8 mouse cellular contexts compared by ENCODE assay signal in the genomic region with DNA sequence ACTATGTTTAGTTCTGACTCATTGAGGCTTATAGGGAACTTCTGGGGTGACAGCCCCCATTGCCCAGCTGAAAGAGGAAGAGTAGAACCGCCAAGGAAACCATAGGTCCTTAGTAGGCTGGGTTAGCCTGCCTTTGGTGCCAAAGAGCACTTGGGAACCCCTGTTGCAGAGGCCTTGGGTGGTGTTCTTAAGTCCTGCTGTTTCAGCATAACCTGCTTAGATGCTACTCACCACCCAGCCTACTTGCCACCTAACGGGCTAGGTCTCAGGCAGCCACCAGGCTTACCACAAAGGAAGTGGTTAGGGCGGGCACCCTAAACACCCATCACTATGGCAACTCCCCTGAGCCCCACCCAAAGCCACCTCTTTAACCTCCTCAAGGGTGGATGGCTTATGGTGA. TPM values are rescaled to one million over a fixed set of nuclear protein-coding genes. Genes with fewer than 3 reads are reported as not detected.
DNase-seq lines count a peak whose midpoint lies in the region; ATAC-seq lines count a peak whose summit lies in the region.

No protein-coding gene starts in this region.

- no peak overlapping the region for H3K27ac ChIP-seq in neural tube, embryonic 11.5 days (ENCODE audit: low read depth, low read length)
- peak overlapping the region; percentile 92; the same call in 1 of the 2 replicates for H3K27ac ChIP-seq in forebrain, embryonic 15.5 days (replicated peaks)
- no peak overlapping the region for H3K27ac ChIP-seq in limb, embryonic 13.5 days
- peak overlapping the region; percentile 86; the same call in 1 of the 2 replicates for H3K27ac ChIP-seq in midbrain, embryonic 14.5 days (replicated peaks; ENCODE audit: low read depth, low read length)

- H3K27me3 ChIP-seq in neural tube, embryonic 11.5 days (ENCODE audit: control insufficient read depth, insufficient read depth, low read length): no peaks in the 10 kb centered on the region
- no peaks in the 10 kb centered on the region for H3K27me3 ChIP-seq in forebrain, embryonic 15.5 days
- no peaks in the 10 kb centered on the region for H3K27me3 ChIP-seq in limb, embryonic 13.5 days
- H3K27me3 ChIP-seq in midbrain, embryonic 14.5 days (ENCODE audit: control insufficient read depth, insufficient read depth, low read length): no peaks in the 10 kb centered on the region

- H3K36me3 ChIP-seq in neural tube, embryonic 11.5 days (ENCODE audit: control insufficient read depth, insufficient read depth, low read length): peaks cover 6% of the 10 kb centered on the region
- peaks cover 41% of the 10 kb centered on the region for H3K36me3 ChIP-seq in forebrain, embryonic 15.5 days
- peaks cover 43% of the 10 kb centered on the region for H3K36me3 ChIP-seq in limb, embryonic 13.5 days
- peaks cover 43% of the 10 kb centered on the region for H3K36me3 ChIP-seq in midbrain, embryonic 14.5 days (ENCODE audit: control insufficient read depth, insufficient read depth, low read length)

- intact Hi-C loops in left cerebral cortex, postnatal 4 days (cut with DNase I): loop anchor here (10.0 kb wide), 1 partner anchor 129 kb away; no protein-coding TSS in a partner anchor

- H3K4me3 ChIP-seq in neural tube, embryonic 11.5 days (ENCODE audit: low read depth, low read length): peak overlapping the region; percentile 58
- H3K4me3 ChIP-seq in forebrain, embryonic 15.5 days: peak overlapping the region; percentile 62
- peak overlapping the region; percentile 60 for H3K4me3 ChIP-seq in limb, embryonic 13.5 days
- H3K4me3 ChIP-seq in midbrain, embryonic 14.5 days (replicated peaks; ENCODE audit: low read depth, low read length): peak overlapping the region; percentile 54

- 73% methylated on average over 3 of the region's 3 CpGs for WGBS in neural tube, embryonic 11.5 days
- WGBS in forebrain, embryonic 15.5 days: 50% methylated on average over 3 of the region's 3 CpGs
- 59% methylated on average over 3 of the region's 3 CpGs for WGBS in limb, embryonic 13.5 days
- WGBS in midbrain, embryonic 14.5 days: 72% methylated on average over 3 of the region's 3 CpGs

- H3K4me2 ChIP-seq in neural tube, embryonic 11.5 days (ENCODE audit: low read depth): peak overlapping the region; percentile 38
- peak overlapping the region; percentile 56 for H3K4me2 ChIP-seq in forebrain, embryonic 15.5 days (replicated peaks)
- peak overlapping the region; percentile 70 for H3K4me2 ChIP-seq in limb, embryonic 13.5 days (replicated peaks)
- H3K4me2 ChIP-seq in midbrain, embryonic 14.5 days (ENCODE audit: low read length): peak overlapping the region; percentile 68

- no peak for ATAC-seq in neural tube, embryonic 11.5 days (ENCODE audit: insufficient read depth, low FRiP score, low TSS enrichment)
- no peak for ATAC-seq in forebrain, embryonic 15.5 days (replicated peaks)
- ATAC-seq in limb, embryonic 13.5 days (ENCODE audit: low FRiP score, low read depth): no peak
- no peak for ATAC-seq in midbrain, embryonic 14.5 days (ENCODE audit: low FRiP score, low TSS enrichment)

- H3K4me1 ChIP-seq in neural tube, embryonic 11.5 days (ENCODE audit: control insufficient read depth, insufficient read depth, low read length): no peaks in the 10 kb centered on the region
- peaks cover 16% of the 10 kb centered on the region for H3K4me1 ChIP-seq in forebrain, embryonic 15.5 days
- H3K4me1 ChIP-seq in limb, embryonic 13.5 days: peaks cover 14% of the 10 kb centered on the region
- peaks cover 6% of the 10 kb centered on the region; the same call in 1 of the 2 replicates for H3K4me1 ChIP-seq in midbrain, embryonic 14.5 days (ENCODE audit: control insufficient read depth, insufficient read depth, low read length)

- H3K9me3 ChIP-seq in neural tube, embryonic 11.5 days (ENCODE audit: control insufficient read depth, low read length): no peaks in the 10 kb centered on the region
- H3K9me3 ChIP-seq in forebrain, embryonic 15.5 days: no peaks in the 10 kb centered on the region
- no peaks in the 10 kb centered on the region for H3K9me3 ChIP-seq in limb, embryonic 13.5 days
- H3K9me3 ChIP-seq in midbrain, embryonic 14.5 days (ENCODE audit: control insufficient read depth, low read length): no peaks in the 10 kb centered on the region

- no peak for DNase-seq in neural tube, embryonic 11.5 days (ENCODE audit: low spot score)
- no peak for DNase-seq in neural tube, embryonic 10.5 days (ENCODE audit: extremely low spot score, low spot score)
- DNase-seq in midbrain, embryonic 14.5 days: peak; percentile 2
- peak; percentile 84 for DNase-seq in thymus, postnatal 14 days
- no peak for DNase-seq in retina, embryonic 14.5 days (ENCODE audit: low spot score)
- DNase-seq in left cerebral cortex, postnatal 4 days: no peak

- 0 out of 2 replicates have a peak overlapping the region, but pooled peaks have one; percentile 41 for H3K9ac ChIP-seq in neural tube, embryonic 11.5 days (ENCODE audit: low read length)
- peak overlapping the region; percentile 69 for H3K9ac ChIP-seq in forebrain, embryonic 15.5 days (replicated peaks)
- peak overlapping the region; percentile 81 for H3K9ac ChIP-seq in limb, embryonic 13.5 days
- no peak overlapping the region; the same call in 1 of the 2 replicates for H3K9ac ChIP-seq in midbrain, embryonic 14.5 days (replicated peaks; ENCODE audit: low read length)

RNA-seq across cellular contexts. Expression of a gene that starts 5.8 kb away (rescaled TPM):
- polyA plus RNA-seq in neural tube, embryonic 11.5 days (2014; fragmentation: Nextera tagmentation; extraction: Ambion mirVana): 243 and 246 TPM in 2 replicates
- 105 and 116 TPM in 2 replicates for polyA plus RNA-seq in forebrain, embryonic 15.5 days (2015; fragmentation: Nextera tagmentation; extraction: Ambion mirVana)
- 275 and 314 TPM in 2 replicates for polyA plus RNA-seq in limb, embryonic 13.5 days (2015; fragmentation: Nextera tagmentation; extraction: Ambion mirVana)
- 72.5 and 102 TPM in 2 replicates for polyA plus RNA-seq in midbrain, embryonic 14.5 days (2014; fragmentation: Nextera tagmentation; extraction: Ambion mirVana)
- total RNA-seq in left cerebral cortex, postnatal 4 days (2021): 100 to 1,000 TPM; 434 to 445 TPM

RNA-seq across cellular contexts. Expression of a gene that starts 10.7 kb away (rescaled TPM):
- 24.0 and 31.9 TPM in 2 replicates for polyA plus RNA-seq in neural tube, embryonic 11.5 days (2014; fragmentation: Nextera tagmentation; extraction: Ambion mirVana)
- polyA plus RNA-seq in forebrain, embryonic 15.5 days (2015; fragmentation: Nextera tagmentation; extraction: Ambion mirVana): 17.7 and 18.1 TPM in 2 replicates
- polyA plus RNA-seq in limb, embryonic 13.5 days (2015; fragmentation: Nextera tagmentation; extraction: Ambion mirVana): 26.7 and 27.8 TPM in 2 replicates
- 19.5 and 49.3 TPM in 2 replicates for polyA plus RNA-seq in midbrain, embryonic 14.5 days (2014; fragmentation: Nextera tagmentation; extraction: Ambion mirVana)
- total RNA-seq in left cerebral cortex, postnatal 4 days (2021): 10 to 100 TPM; 48.2 to 52.3 TPM

RNA-seq across cellular contexts. Expression of a gene that starts 26.8 kb away (rescaled TPM):
- polyA plus RNA-seq in neural tube, embryonic 11.5 days (2014; fragmentation: Nextera tagmentation; extraction: Ambion mirVana): 741 and 756 TPM in 2 replicates
- 503 and 525 TPM in 2 replicates for polyA plus RNA-seq in forebrain, embryonic 15.5 days (2015; fragmentation: Nextera tagmentation; extraction: Ambion mirVana)
- polyA plus RNA-seq in limb, embryonic 13.5 days (2015; fragmentation: Nextera tagmentation; extraction: Ambion mirVana): 828 and 885 TPM in 2 replicates
- polyA plus RNA-seq in midbrain, embryonic 14.5 days (2014; fragmentation: Nextera tagmentation; extraction: Ambion mirVana): 527 and 538 TPM in 2 replicates
- total RNA-seq in left cerebral cortex, postnatal 4 days (2021): 100 to 1,000 TPM; 264 to 422 TPM

RNA-seq across cellular contexts. Expression of a gene that starts 37.9 kb away (rescaled TPM):
- polyA plus RNA-seq in neural tube, embryonic 11.5 days (2014; fragmentation: Nextera tagmentation; extraction: Ambion mirVana): 56.1 and 58.5 TPM in 2 replicates
- 93.6 and 101 TPM in 2 replicates for polyA plus RNA-seq in forebrain, embryonic 15.5 days (2015; fragmentation: Nextera tagmentation; extraction: Ambion mirVana)
- 91.0 and 92.2 TPM in 2 replicates for polyA plus RNA-seq in limb, embryonic 13.5 days (2015; fragmentation: Nextera tagmentation; extraction: Ambion mirVana)
- 64.9 and 76.8 TPM in 2 replicates for polyA plus RNA-seq in midbrain, embryonic 14.5 days (2014; fragmentation: Nextera tagmentation; extraction: Ambion mirVana)
- 10 to 100 TPM; 54.8 to 57.4 TPM for total RNA-seq in left cerebral cortex, postnatal 4 days (2021)

RNA-seq across cellular contexts. Expression of a gene that starts 38.3 kb away (rescaled TPM):
- polyA plus RNA-seq in neural tube, embryonic 11.5 days (2014; fragmentation: Nextera tagmentation; extraction: Ambion mirVana): 4.6 and 6.2 TPM in 2 replicates
- polyA plus RNA-seq in forebrain, embryonic 15.5 days (2015; fragmentation: Nextera tagmentation; extraction: Ambion mirVana): 2.2 and 2.4 TPM in 2 replicates
- polyA plus RNA-seq in limb, embryonic 13.5 days (2015; fragmentation: Nextera tagmentation; extraction: Ambion mirVana): 11.7 and 12.0 TPM in 2 replicates
- polyA plus RNA-seq in midbrain, embryonic 14.5 days (2014; fragmentation: Nextera tagmentation; extraction: Ambion mirVana): 1.8 and 3.8 TPM in 2 replicates
- 1 to 10 TPM; 2.5 to 5.0 TPM for total RNA-seq in left cerebral cortex, postnatal 4 days (2021)

Comparison
In these comparisons a context has a peak if more than half of its experiments do, and no peak if none do; other contexts are left out.
1. DNase-seq: peak in midbrain, embryonic 14.5 days (single experiment) and thymus, postnatal 14 days (single experiment); none in neural tube, embryonic 11.5 days (single experiment), neural tube, embryonic 10.5 days (single experiment), retina, embryonic 14.5 days (single experiment) and left cerebral cortex, postnatal 4 days (single experiment).
2. H3K27ac ChIP-seq: peak in forebrain, embryonic 15.5 days (single experiment) and midbrain, embryonic 14.5 days (single experiment); none in neural tube, embryonic 11.5 days (single experiment) and limb, embryonic 13.5 days (single experiment).
3. Peak in every context shown above with its lines, with median percentiles within 50 percentile points of each other: H3K4me2 ChIP-seq and H3K4me3 ChIP-seq.